8 mouse cellular contexts compared by ENCODE assay signal in genomic region chr9:108686475-108686887, GRCm38 (mm10). TPM values are rescaled to one million over a fixed set of nuclear protein-coding genes. Genes with fewer than 3 reads are reported as not detected.
DNase-seq lines count a peak whose midpoint lies in the region; ATAC-seq and TF ChIP-seq lines count a peak whose summit lies in the region.
"Had no signal": no experiment of that assay in that cellular context is flagged by ENCODE, and none has a peak within 500 bp of the region (broad histone marks: within the 10 kb centered on the region; RNA-seq: fewer than 3 reads in every experiment).

No protein-coding gene starts in this region.

- DNase-seq in kidney, postnatal 0 days (ENCODE audit: low spot score), result peak; percentile 24
- no peak for DNase-seq in embryonic facial prominence, embryonic 11.5 days (ENCODE audit: low spot score)
- DNase-seq in midbrain, embryonic 14.5 days, result peak; percentile 55
- DNase-seq in layer of hippocampus, postnatal 36 days, result no peak
- DNase-seq in heart, postnatal 10 days, result no peak
- DNase-seq: forebrain, postnatal 0 days had no signal

- TF ChIP-seq CTCF in kidney, postnatal 0 days (IDR thresholded peaks at IDR 0.05; ENCODE audit: low read depth), result no peak
- no peak for TF ChIP-seq CTCF in intestine, postnatal 0 days (IDR thresholded peaks at IDR 0.05; ENCODE audit: low read depth)

- peaks cover 11% of the 10 kb centered on the region; the same call in 1 of the 2 replicates for H3K36me3 ChIP-seq in kidney, postnatal 0 days (ENCODE audit: insufficient read depth, low read length)
- H3K36me3 ChIP-seq in kidney, embryonic 16.5 days (ENCODE audit: insufficient read depth, low read length), result peaks cover 7% of the 10 kb centered on the region; the same call in 1 of the 2 replicates
- no peaks in the 10 kb centered on the region; the same call in 1 of the 2 replicates for H3K36me3 ChIP-seq in embryonic facial prominence, embryonic 11.5 days (replicated peaks; ENCODE audit: control insufficient read depth, insufficient read depth, low read depth, low read length)
- peaks cover 28% of the 10 kb centered on the region for H3K36me3 ChIP-seq in intestine, postnatal 0 days (ENCODE audit: control insufficient read depth, insufficient read depth)
- peaks cover 19% of the 10 kb centered on the region for H3K36me3 ChIP-seq in midbrain, embryonic 14.5 days (ENCODE audit: control insufficient read depth, insufficient read depth, low read length)

- no peaks in the 10 kb centered on the region for H3K27me3 ChIP-seq in kidney, postnatal 0 days (ENCODE audit: insufficient read depth, low read length)
- no peaks in the 10 kb centered on the region for H3K27me3 ChIP-seq in kidney, embryonic 16.5 days (ENCODE audit: insufficient read depth, low read length)
- H3K27me3 ChIP-seq in embryonic facial prominence, embryonic 11.5 days (ENCODE audit: control insufficient read depth, insufficient read depth, low read length), result no peaks in the 10 kb centered on the region
- no peaks in the 10 kb centered on the region for H3K27me3 ChIP-seq in intestine, postnatal 0 days (replicated peaks; ENCODE audit: control insufficient read depth, insufficient read depth, low read length)
- H3K27me3 ChIP-seq in midbrain, embryonic 14.5 days (ENCODE audit: control insufficient read depth, insufficient read depth, low read length), result no peaks in the 10 kb centered on the region

- H3K27ac ChIP-seq in kidney, postnatal 0 days, result no peak overlapping the region
- H3K27ac ChIP-seq in kidney, embryonic 16.5 days (ENCODE audit: low read length), result no peak overlapping the region
- H3K27ac ChIP-seq in embryonic facial prominence, embryonic 11.5 days (replicated peaks; ENCODE audit: low read depth, low read length), result no peak overlapping the region
- H3K27ac ChIP-seq in intestine, postnatal 0 days (ENCODE audit: low read depth, low read length), result peak overlapping the region; percentile 54
- no peak overlapping the region for H3K27ac ChIP-seq in midbrain, embryonic 14.5 days (replicated peaks; ENCODE audit: low read depth, low read length)

- no peak for ATAC-seq in kidney, postnatal 0 days (replicated peaks; ENCODE audit: low FRiP score, low read depth)
- ATAC-seq in kidney, embryonic 16.5 days (ENCODE audit: low FRiP score, low TSS enrichment), result no peak
- peak; percentile 54 for ATAC-seq in embryonic facial prominence, embryonic 11.5 days (replicated peaks; ENCODE audit: insufficient number of reproducible peaks, low FRiP score, low TSS enrichment, low read depth)
- ATAC-seq in intestine, postnatal 0 days, result peak; percentile 58
- no peak for ATAC-seq in midbrain, embryonic 14.5 days (ENCODE audit: low FRiP score, low TSS enrichment)
- ATAC-seq: forebrain, postnatal 0 days had no signal

- no peaks in the 10 kb centered on the region for H3K9me3 ChIP-seq in kidney, postnatal 0 days (replicated peaks; ENCODE audit: low read length)
- H3K9me3 ChIP-seq in kidney, embryonic 16.5 days (ENCODE audit: low read length), result no peaks in the 10 kb centered on the region
- H3K9me3 ChIP-seq in embryonic facial prominence, embryonic 11.5 days (replicated peaks; ENCODE audit: control insufficient read depth, low read length), result no peaks in the 10 kb centered on the region
- no peaks in the 10 kb centered on the region for H3K9me3 ChIP-seq in intestine, postnatal 0 days (ENCODE audit: control insufficient read depth)
- no peaks in the 10 kb centered on the region for H3K9me3 ChIP-seq in midbrain, embryonic 14.5 days (ENCODE audit: control insufficient read depth, low read length)

- WGBS in kidney, postnatal 0 days, result 31% methylated on average over 4 of the region's 4 CpGs
- 26% methylated on average over 4 of the region's 4 CpGs for WGBS in kidney, embryonic 16.5 days
- WGBS in embryonic facial prominence, embryonic 11.5 days, result 59% methylated on average over 4 of the region's 4 CpGs
- 32% methylated on average over 4 of the region's 4 CpGs for WGBS in intestine, postnatal 0 days
- WGBS in midbrain, embryonic 14.5 days, result 13% methylated on average over 4 of the region's 4 CpGs

- H3K4me2 ChIP-seq in kidney, postnatal 0 days (ENCODE audit: low read length), result no peak overlapping the region
- H3K4me2 ChIP-seq in kidney, embryonic 16.5 days (replicated peaks; ENCODE audit: low read depth, low read length), result no peak overlapping the region
- no peak overlapping the region for H3K4me2 ChIP-seq in embryonic facial prominence, embryonic 11.5 days (ENCODE audit: low read depth, low read length)
- H3K4me2 ChIP-seq in intestine, postnatal 0 days (replicated peaks; ENCODE audit: low read depth), result no peak overlapping the region
- H3K4me2 ChIP-seq in midbrain, embryonic 14.5 days (ENCODE audit: low read length), result no peak overlapping the region

- H3K4me3 ChIP-seq in kidney, postnatal 0 days (replicated peaks; ENCODE audit: low read depth, low read length), result no peak overlapping the region
- no peak overlapping the region for H3K4me3 ChIP-seq in kidney, embryonic 16.5 days (ENCODE audit: low read length)
- no peak overlapping the region for H3K4me3 ChIP-seq in embryonic facial prominence, embryonic 11.5 days (ENCODE audit: low read depth, low read length)
- H3K4me3 ChIP-seq in intestine, postnatal 0 days (ENCODE audit: low read depth, low read length), result no peak overlapping the region
- H3K4me3 ChIP-seq in midbrain, embryonic 14.5 days (replicated peaks; ENCODE audit: low read depth, low read length), result no peak overlapping the region

- intact Hi-C loops in heart, postnatal 10 days (cut with DNase I), result no loop called here

- H3K9ac ChIP-seq in kidney, postnatal 0 days (ENCODE audit: low read depth, low read length), result no peak overlapping the region
- H3K9ac ChIP-seq in kidney, embryonic 16.5 days (replicated peaks; ENCODE audit: low read length), result no peak overlapping the region
- no peak overlapping the region for H3K9ac ChIP-seq in embryonic facial prominence, embryonic 11.5 days (replicated peaks; ENCODE audit: low read length)
- no peak overlapping the region for H3K9ac ChIP-seq in intestine, postnatal 0 days (ENCODE audit: low read depth, low read length)
- H3K9ac ChIP-seq in midbrain, embryonic 14.5 days (replicated peaks; ENCODE audit: low read length), result no peak overlapping the region
- H3K9ac ChIP-seq: forebrain, postnatal 0 days had no signal

- H3K4me1 ChIP-seq in kidney, postnatal 0 days (replicated peaks; ENCODE audit: insufficient read depth, low read length), result no peaks in the 10 kb centered on the region
- peaks cover under 1% of the 10 kb centered on the region for H3K4me1 ChIP-seq in kidney, embryonic 16.5 days (ENCODE audit: insufficient read depth, low read length)
- peaks cover under 1% of the 10 kb centered on the region; the same call in 1 of the 2 replicates for H3K4me1 ChIP-seq in embryonic facial prominence, embryonic 11.5 days (ENCODE audit: control insufficient read depth, insufficient read depth, low read length)
- H3K4me1 ChIP-seq in intestine, postnatal 0 days (replicated peaks; ENCODE audit: control insufficient read depth, insufficient read depth, low read length), result peaks cover 7% of the 10 kb centered on the region
- H3K4me1 ChIP-seq in midbrain, embryonic 14.5 days (ENCODE audit: control insufficient read depth, insufficient read depth, low read length), result peaks cover 13% of the 10 kb centered on the region

RNA-seq across cellular contexts. Expression of gene Prkar2a, which starts 2.6 kb away (rescaled TPM):
- 18.0 and 18.6 TPM in 2 replicates for polyA plus RNA-seq in kidney, postnatal 0 days (2015; fragmentation: Nextera tagmentation; extraction: Ambion mirVana)
- polyA plus RNA-seq in kidney, embryonic 16.5 days (2015; fragmentation: Nextera tagmentation; extraction: Ambion mirVana), result 19.8 and 20.2 TPM in 2 replicates
- 36.2 and 37.9 TPM in 2 replicates for polyA plus RNA-seq in embryonic facial prominence, embryonic 11.5 days (2014; fragmentation: Nextera tagmentation; extraction: Ambion mirVana)
- polyA plus RNA-seq in intestine, postnatal 0 days (2015; fragmentation: Nextera tagmentation; extraction: Ambion mirVana), result 28.3 and 31.8 TPM in 2 replicates
- polyA plus RNA-seq in midbrain, embryonic 14.5 days (2014; fragmentation: Nextera tagmentation; extraction: Ambion mirVana), result 53.8 and 68.1 TPM in 2 replicates
- 10 to 100 TPM; 41.4 to 48.1 TPM for total RNA-seq in layer of hippocampus, postnatal 36 days (2021)
- 10 to 100 TPM; 73.4 to 79.1 TPM for total RNA-seq in heart, postnatal 10 days (2021)

RNA-seq across cellular contexts. Expression of gene Slc25a20, which starts 24.6 kb away (rescaled TPM):
- 73.6 and 88.3 TPM in 2 replicates for polyA plus RNA-seq in kidney, postnatal 0 days (2015; fragmentation: Nextera tagmentation; extraction: Ambion mirVana)
- polyA plus RNA-seq in kidney, embryonic 16.5 days (2015; fragmentation: Nextera tagmentation; extraction: Ambion mirVana), result 60.4 and 61.7 TPM in 2 replicates
- 30.8 and 34.5 TPM in 2 replicates for polyA plus RNA-seq in embryonic facial prominence, embryonic 11.5 days (2014; fragmentation: Nextera tagmentation; extraction: Ambion mirVana)
- 159 TPM in 2 replicates for polyA plus RNA-seq in intestine, postnatal 0 days (2015; fragmentation: Nextera tagmentation; extraction: Ambion mirVana)
- 26.8 and 33.8 TPM in 2 replicates for polyA plus RNA-seq in midbrain, embryonic 14.5 days (2014; fragmentation: Nextera tagmentation; extraction: Ambion mirVana)
- total RNA-seq in layer of hippocampus, postnatal 36 days (2021), result 10 to 100 TPM; 15.7 to 17.5 TPM
- total RNA-seq in heart, postnatal 10 days (2021), result 100 to 1,000 TPM; 249 to 251 TPM

RNA-seq across cellular contexts. Expression of gene Arih2, which starts 37.3 kb away (rescaled TPM):
- 36.6 and 37.9 TPM in 2 replicates for polyA plus RNA-seq in kidney, postnatal 0 days (2015; fragmentation: Nextera tagmentation; extraction: Ambion mirVana)
- 52.7 and 58.2 TPM in 2 replicates for polyA plus RNA-seq in kidney, embryonic 16.5 days (2015; fragmentation: Nextera tagmentation; extraction: Ambion mirVana)
- polyA plus RNA-seq in embryonic facial prominence, embryonic 11.5 days (2014; fragmentation: Nextera tagmentation; extraction: Ambion mirVana), result 44.1 and 48.4 TPM in 2 replicates
- polyA plus RNA-seq in intestine, postnatal 0 days (2015; fragmentation: Nextera tagmentation; extraction: Ambion mirVana), result 22.6 and 25.1 TPM in 2 replicates
- polyA plus RNA-seq in midbrain, embryonic 14.5 days (2014; fragmentation: Nextera tagmentation; extraction: Ambion mirVana), result 37.6 and 45.3 TPM in 2 replicates
- total RNA-seq in layer of hippocampus, postnatal 36 days (2021), result 10 to 100 TPM; 50.7 to 54.2 TPM
- 10 to 100 TPM; 55.2 to 56.4 TPM for total RNA-seq in heart, postnatal 10 days (2021)

Comparison
In these comparisons a context has a peak if more than half of its experiments do, and no peak if none do; other contexts are left out.
1. ATAC-seq: peak in embryonic facial prominence, embryonic 11.5 days (single experiment) and intestine, postnatal 0 days (single experiment); none in kidney, postnatal 0 days (single experiment), kidney, embryonic 16.5 days (single experiment) and midbrain, embryonic 14.5 days (single experiment).
2. DNase-seq: peak in kidney, postnatal 0 days (single experiment) and midbrain, embryonic 14.5 days (single experiment); none in embryonic facial prominence, embryonic 11.5 days (single experiment), layer of hippocampus, postnatal 36 days (0 of 2) and heart, postnatal 10 days (0 of 2).